Mouse (Mus musculus): ENCODE measurements around the gene Hexim2. TPM values are rescaled to one million over a fixed set of nuclear protein-coding genes. Genes with fewer than 3 reads are reported as not detected.

The Hexim2 gene
- polyA plus RNA-seq, 1 experiment from 2014 or later, result 6.1 TPM

DNA sequence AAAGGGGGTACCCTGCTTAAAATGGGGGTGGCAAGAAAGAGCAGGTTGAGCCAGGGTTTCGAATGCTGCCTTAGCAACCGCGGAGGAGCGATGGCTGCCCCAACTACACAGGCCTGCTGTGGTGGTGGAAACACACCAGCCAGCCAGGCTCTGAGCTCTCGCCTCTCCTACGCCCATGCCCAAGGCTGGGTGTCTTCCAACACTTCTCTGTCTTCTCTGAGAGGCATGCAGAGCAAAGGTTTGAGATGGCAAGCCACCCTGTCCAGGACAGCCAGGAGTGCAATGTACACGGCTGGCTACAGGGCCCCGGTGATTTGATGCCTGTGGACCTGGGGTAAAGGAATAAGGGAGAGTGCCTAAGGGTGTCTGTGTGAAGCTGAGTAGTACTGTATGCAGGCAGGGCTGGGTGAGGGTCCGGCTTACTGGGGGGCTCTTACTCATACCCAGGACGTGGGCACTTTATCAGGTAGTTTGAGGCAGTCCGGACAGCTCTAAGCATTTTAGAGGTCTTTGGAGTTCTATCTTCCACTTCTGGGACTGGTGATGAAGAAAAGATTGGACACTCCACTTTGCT, 41.6 kb downstream of the Hexim2 start:
- no peak for ATAC-seq (replicated peaks; ENCODE audit: extremely low read depth, insufficient read depth, low FRiP score)
- Histone ChIP-seq H3K4me2 (ENCODE audit: low read depth, low read length) (peak overlapping the region; percentile 97), H3K9me3 (replicated peaks; ENCODE audit: control insufficient read depth, low read length) (no peaks in the 10 kb centered on the region), H3K9ac (ENCODE audit: low read length) (no peak overlapping the region), H3K4me1 (ENCODE audit: control insufficient read depth, insufficient read depth, low read length) (peaks cover 37% of the 10 kb centered on the region), H3K27ac (ENCODE audit: low read length) (peak overlapping the region; percentile 59), H3K27me3 (ENCODE audit: control insufficient read depth, insufficient read depth, low read length) (peaks cover 18% of the 10 kb centered on the region), H3K36me3 (ENCODE audit: control insufficient read depth, insufficient read depth) (no peaks in the 10 kb centered on the region), H3K4me3 (ENCODE audit: low read length) (no peak overlapping the region)
- WGBS, result 85% methylated on average over 11 of the region's 11 CpGs

DNA sequence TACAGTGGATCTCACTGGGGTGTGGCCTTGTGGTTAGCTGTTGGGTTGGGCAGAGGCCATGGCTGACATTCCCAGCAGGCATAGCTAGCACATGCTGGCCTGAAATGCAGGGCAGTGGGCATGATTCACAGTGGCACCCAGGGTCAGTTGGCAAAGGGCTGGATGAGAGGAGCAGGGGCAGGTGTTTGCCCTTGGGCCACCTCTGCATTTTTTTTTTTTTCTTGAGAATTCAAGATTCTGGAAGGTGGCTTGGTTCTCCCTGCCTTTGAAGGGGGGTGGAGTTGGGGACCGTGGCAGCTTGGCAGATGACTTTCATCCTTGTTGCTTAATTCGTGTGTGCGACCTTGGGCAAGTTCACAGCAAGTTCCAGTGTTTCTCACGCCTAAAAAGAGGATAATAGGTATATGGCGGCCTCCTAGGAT, 42.2 kb downstream of the Hexim2 start:
- Histone ChIP-seq H3K9me3 (replicated peaks; ENCODE audit: control insufficient read depth, low read length) (no peaks in the 10 kb centered on the region), H3K4me3 (ENCODE audit: low read length) (no peak overlapping the region), H3K4me1 (ENCODE audit: control insufficient read depth, insufficient read depth, low read length) (peaks cover 37% of the 10 kb centered on the region), H3K36me3 (ENCODE audit: control insufficient read depth, insufficient read depth) (no peaks in the 10 kb centered on the region), H3K9ac (ENCODE audit: low read length) (0 out of 2 replicates have a peak overlapping the region, but pooled peaks have one; percentile 45), H3K27ac (ENCODE audit: low read length) (peak overlapping the region; percentile 59), H3K27me3 (ENCODE audit: control insufficient read depth, insufficient read depth, low read length) (peaks cover 15% of the 10 kb centered on the region), H3K4me2 (ENCODE audit: low read depth, low read length) (peak overlapping the region; percentile 5; the same call in 1 of the 2 replicates)
- ATAC-seq (replicated peaks; ENCODE audit: extremely low read depth, insufficient read depth, low FRiP score), result no peak
- 72% methylated on average over 5 of the region's 5 CpGs for WGBS

DNA sequence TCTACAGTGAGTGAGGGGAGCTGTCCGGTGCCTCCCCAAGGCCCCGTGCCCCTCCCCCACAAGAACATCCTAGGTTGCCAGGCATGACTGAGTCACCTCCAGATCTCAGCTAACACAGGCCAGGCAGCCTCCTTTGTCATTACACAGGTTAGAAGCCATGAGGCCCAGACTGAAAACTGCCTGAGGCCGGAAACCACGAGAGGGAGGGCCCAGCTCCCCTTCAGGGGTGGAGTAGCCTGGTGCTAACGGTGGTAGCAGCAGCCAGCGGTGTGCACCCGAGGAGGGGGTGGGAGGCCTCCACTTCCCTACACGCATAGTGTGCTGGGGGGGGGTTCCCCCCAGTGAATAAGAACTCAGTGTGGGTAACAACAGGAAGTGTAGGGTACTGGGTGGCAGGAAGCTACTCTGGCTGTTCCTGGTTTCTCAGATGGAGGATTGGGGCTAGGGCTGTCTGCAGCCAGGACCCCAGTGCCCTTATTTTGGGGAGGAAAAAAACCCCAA, 42.7 kb downstream of the Hexim2 start:
- Histone ChIP-seq H3K4me2 (ENCODE audit: low read depth, low read length) (0 out of 2 replicates have a peak overlapping the region, but pooled peaks have one; percentile 1), H3K36me3 (ENCODE audit: control insufficient read depth, insufficient read depth) (no peaks in the 10 kb centered on the region), H3K9ac (ENCODE audit: low read length) (peak overlapping the region; percentile 45; the same call in 1 of the 2 replicates), H3K4me3 (ENCODE audit: low read length) (no peak overlapping the region), H3K27ac (ENCODE audit: low read length) (peak overlapping the region; percentile 59), H3K27me3 (ENCODE audit: control insufficient read depth, insufficient read depth, low read length) (peaks cover 12% of the 10 kb centered on the region), H3K9me3 (replicated peaks; ENCODE audit: control insufficient read depth, low read length) (no peaks in the 10 kb centered on the region), H3K4me1 (ENCODE audit: control insufficient read depth, insufficient read depth, low read length) (peaks cover 37% of the 10 kb centered on the region)
- WGBS, result 51% methylated on average over 8 of the region's 8 CpGs
- peak; percentile 32 for ATAC-seq (replicated peaks; ENCODE audit: extremely low read depth, insufficient read depth, low FRiP score)

DNA sequence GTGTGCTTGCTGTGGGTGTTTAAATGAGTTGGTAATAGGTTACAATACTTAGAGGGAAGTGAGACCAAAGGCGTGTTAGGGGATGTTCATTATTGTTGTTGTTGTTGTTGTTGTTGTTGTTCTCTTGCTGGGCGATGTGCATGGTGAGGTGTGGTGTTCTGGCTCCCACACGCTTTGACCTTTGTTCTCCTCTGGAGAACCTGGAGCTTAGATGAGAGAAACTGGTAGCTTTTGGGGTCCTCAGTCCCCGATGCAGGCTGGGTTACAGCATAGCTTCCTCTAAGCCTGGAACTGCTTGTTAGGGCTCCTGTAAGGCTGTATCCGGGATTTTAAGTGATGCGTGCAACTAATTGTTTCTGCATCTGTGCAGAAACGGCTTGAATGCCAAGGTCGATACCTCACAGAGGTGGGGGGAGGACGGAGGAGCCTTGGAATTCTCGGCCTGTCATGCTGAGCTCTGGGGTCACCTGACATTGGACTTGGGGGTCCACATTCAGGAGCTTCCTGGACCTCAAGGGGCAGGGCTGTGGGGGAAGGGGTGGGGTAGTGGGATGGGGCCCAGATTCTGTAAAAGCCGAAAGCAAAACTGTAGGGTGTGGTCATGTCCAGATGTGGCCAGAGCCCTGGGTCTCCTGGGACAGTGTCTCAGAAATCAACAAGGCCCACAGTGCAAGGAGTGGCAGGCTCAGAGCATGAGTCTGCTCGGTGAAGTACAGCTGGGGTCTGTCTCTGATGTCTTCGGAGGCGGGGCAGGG, 43.6 kb downstream of the Hexim2 start:
- Histone ChIP-seq H3K27ac (ENCODE audit: low read length) (no peak overlapping the region), H3K27me3 (ENCODE audit: control insufficient read depth, insufficient read depth, low read length) (peaks cover 9% of the 10 kb centered on the region; the same call in 1 of the 2 replicates), H3K36me3 (ENCODE audit: control insufficient read depth, insufficient read depth) (no peaks in the 10 kb centered on the region), H3K4me3 (ENCODE audit: low read length) (no peak overlapping the region), H3K9ac (ENCODE audit: low read length) (no peak overlapping the region), H3K4me1 (ENCODE audit: control insufficient read depth, insufficient read depth, low read length) (peaks cover 37% of the 10 kb centered on the region), H3K4me2 (ENCODE audit: low read depth, low read length) (peak overlapping the region; percentile 10; the same call in 1 of the 2 replicates), H3K9me3 (replicated peaks; ENCODE audit: control insufficient read depth, low read length) (no peaks in the 10 kb centered on the region)
- WGBS, result 72% methylated on average over 14 of the region's 14 CpGs
- no peak for ATAC-seq (replicated peaks; ENCODE audit: extremely low read depth, insufficient read depth, low FRiP score)

DNA sequence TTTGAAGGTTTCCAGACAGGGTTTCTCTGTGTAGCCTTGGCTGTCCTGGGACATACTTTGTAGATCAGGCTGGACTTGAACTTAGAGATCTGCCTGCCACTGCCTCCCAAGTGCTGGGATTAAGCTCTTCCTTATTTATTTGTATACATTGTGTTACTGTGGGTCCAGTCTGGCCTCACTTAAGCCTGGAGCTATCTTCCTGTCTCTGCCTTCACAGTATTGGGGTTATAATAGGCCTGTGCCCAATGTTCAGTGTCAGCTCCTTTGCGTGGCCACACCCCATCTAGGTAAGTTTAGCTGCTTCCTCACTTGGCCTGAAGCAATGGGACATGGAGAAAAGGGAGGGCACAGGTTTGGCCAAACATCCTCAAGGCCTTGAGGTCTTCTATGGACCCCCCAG, 44.3 kb downstream of the Hexim2 start:
- H3K9me3 ChIP-seq (replicated peaks; ENCODE audit: control insufficient read depth, low read length), result no peaks in the 10 kb centered on the region
- no peak overlapping the region for H3K9ac ChIP-seq (ENCODE audit: low read length)
- no peak overlapping the region for H3K4me3 ChIP-seq (ENCODE audit: low read length)
- H3K27ac ChIP-seq (ENCODE audit: low read length), result peak overlapping the region; percentile 71; the same call in 1 of the 2 replicates
- H3K4me1 ChIP-seq (ENCODE audit: control insufficient read depth, insufficient read depth, low read length), result peaks cover 37% of the 10 kb centered on the region
- 100% methylated on average over 1 of the region's 1 CpGs for WGBS
- H3K27me3 ChIP-seq (ENCODE audit: control insufficient read depth, insufficient read depth, low read length), result peaks cover 7% of the 10 kb centered on the region; the same call in 1 of the 2 replicates
- no peak overlapping the region for H3K4me2 ChIP-seq (ENCODE audit: low read depth, low read length)
- no peak for ATAC-seq (replicated peaks; ENCODE audit: extremely low read depth, insufficient read depth, low FRiP score)
- no peaks in the 10 kb centered on the region for H3K36me3 ChIP-seq (ENCODE audit: control insufficient read depth, insufficient read depth)

DNA sequence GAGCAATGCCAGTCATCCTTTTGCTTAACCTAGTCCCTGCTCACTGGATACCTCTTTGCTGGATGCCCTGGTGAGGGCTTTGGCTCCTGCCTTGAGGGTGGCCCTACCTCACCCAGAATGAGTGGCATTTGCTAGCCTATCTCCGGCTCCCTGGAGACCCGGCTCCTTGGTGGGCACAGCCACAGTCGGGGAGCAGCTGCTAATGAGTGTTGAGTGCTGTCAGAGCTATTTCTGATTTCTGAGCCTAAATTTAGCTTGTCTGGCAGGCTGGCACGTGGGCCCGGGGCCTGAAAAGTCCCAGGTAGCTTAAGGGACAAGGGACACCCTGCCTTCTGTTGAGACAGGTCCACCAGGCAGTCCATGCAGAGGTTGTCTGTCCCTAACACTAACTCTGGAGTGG, 45.0 kb downstream of the Hexim2 start:
- Histone ChIP-seq H3K9me3 (replicated peaks; ENCODE audit: control insufficient read depth, low read length) (no peaks in the 10 kb centered on the region), H3K36me3 (ENCODE audit: control insufficient read depth, insufficient read depth) (no peaks in the 10 kb centered on the region), H3K4me3 (ENCODE audit: low read length) (no peak overlapping the region), H3K4me1 (ENCODE audit: control insufficient read depth, insufficient read depth, low read length) (peaks cover 30% of the 10 kb centered on the region), H3K27ac (ENCODE audit: low read length) (peak overlapping the region; percentile 71), H3K9ac (ENCODE audit: low read length) (peak overlapping the region; percentile 1; the same call in 1 of the 2 replicates), H3K4me2 (ENCODE audit: low read depth, low read length) (peak overlapping the region; percentile 36), H3K27me3 (ENCODE audit: control insufficient read depth, insufficient read depth, low read length) (peaks cover 6% of the 10 kb centered on the region; the same call in 1 of the 2 replicates)
- WGBS, result 33% methylated on average over 5 of the region's 5 CpGs
- peak; percentile 53; the same call in 1 of the 2 replicates for ATAC-seq (replicated peaks; ENCODE audit: extremely low read depth, insufficient read depth, low FRiP score)

DNA sequence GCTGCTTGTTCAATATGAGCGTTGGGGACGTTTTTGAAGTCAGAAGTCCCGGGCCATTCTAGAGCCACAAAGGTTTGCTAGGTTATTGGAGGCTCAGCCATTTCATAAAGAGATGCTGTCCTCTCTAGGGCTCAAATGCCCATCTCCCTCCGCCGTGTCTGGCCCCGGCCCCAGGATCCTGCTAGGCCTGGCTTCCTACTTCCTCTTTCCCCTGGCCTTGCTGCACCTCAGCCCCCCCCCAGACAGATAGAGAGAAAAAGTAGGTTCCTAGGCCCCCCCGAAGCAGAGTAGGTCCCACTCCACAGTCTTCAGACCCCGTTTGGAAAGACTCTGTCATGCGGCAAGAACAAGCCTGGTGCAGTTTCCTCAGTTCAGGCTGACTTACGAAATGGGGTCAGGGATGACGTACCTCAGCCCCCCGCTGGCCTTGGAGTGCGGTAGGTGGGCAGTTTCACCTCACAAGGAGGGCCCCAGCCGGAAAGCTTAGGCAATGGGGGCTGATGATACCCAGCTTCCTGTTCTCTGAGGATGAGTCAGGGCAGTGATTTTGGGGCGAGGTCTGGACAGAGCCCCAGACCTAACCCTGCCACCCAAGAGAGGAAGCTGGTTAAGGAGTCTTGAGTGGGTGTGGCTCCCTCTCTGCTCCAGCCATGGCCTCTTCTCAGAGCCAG, 45.7 kb downstream of the Hexim2 start:
- H3K4me1 ChIP-seq (ENCODE audit: control insufficient read depth, insufficient read depth, low read length), result peaks cover 27% of the 10 kb centered on the region
- no peak overlapping the region for H3K4me3 ChIP-seq (ENCODE audit: low read length)
- H3K27ac ChIP-seq (ENCODE audit: low read length), result peak overlapping the region; percentile 71
- ATAC-seq (replicated peaks; ENCODE audit: extremely low read depth, insufficient read depth, low FRiP score), result no peak
- H3K27me3 ChIP-seq (ENCODE audit: control insufficient read depth, insufficient read depth, low read length), result peaks cover 6% of the 10 kb centered on the region; the same call in 1 of the 2 replicates
- no peaks in the 10 kb centered on the region for H3K9me3 ChIP-seq (replicated peaks; ENCODE audit: control insufficient read depth, low read length)
- WGBS, result 79% methylated on average over 15 of the region's 15 CpGs
- H3K36me3 ChIP-seq (ENCODE audit: control insufficient read depth, insufficient read depth), result no peaks in the 10 kb centered on the region
- no peak overlapping the region for H3K4me2 ChIP-seq (ENCODE audit: low read depth, low read length)
- H3K9ac ChIP-seq (ENCODE audit: low read length), result no peak overlapping the region

DNA sequence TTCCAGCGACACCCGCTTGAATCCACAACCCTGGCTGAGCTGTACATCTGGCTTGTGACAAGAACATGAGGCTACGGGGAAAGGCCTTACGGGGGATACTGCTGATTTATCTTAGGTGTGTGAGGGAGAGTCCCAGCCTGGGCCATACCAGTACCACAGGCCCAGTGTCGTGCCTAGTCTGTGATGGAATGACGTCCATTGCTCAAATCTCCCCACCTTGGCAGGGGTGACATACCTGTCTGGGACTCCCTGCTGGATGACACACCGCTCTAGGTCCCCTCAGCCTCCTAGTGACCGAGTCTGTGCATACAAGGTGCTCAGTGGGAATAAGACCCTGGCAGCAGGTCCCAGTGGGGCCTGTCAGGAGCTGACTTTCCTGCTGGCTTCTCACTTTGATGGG, 46.5 kb downstream of the Hexim2 start:
- Histone ChIP-seq H3K4me3 (ENCODE audit: low read length) (no peak overlapping the region), H3K4me1 (ENCODE audit: control insufficient read depth, insufficient read depth, low read length) (peaks cover 27% of the 10 kb centered on the region), H3K27me3 (ENCODE audit: control insufficient read depth, insufficient read depth, low read length) (no peaks in the 10 kb centered on the region), H3K36me3 (ENCODE audit: control insufficient read depth, insufficient read depth) (no peaks in the 10 kb centered on the region), H3K4me2 (ENCODE audit: low read depth, low read length) (no peak overlapping the region), H3K9ac (ENCODE audit: low read length) (no peak overlapping the region), H3K27ac (ENCODE audit: low read length) (no peak overlapping the region), H3K9me3 (replicated peaks; ENCODE audit: control insufficient read depth, low read length) (no peaks in the 10 kb centered on the region)
- no peak for ATAC-seq (replicated peaks; ENCODE audit: extremely low read depth, insufficient read depth, low FRiP score)
- 87% methylated on average over 8 of the region's 8 CpGs for WGBS
